In the genomic region with DNA sequence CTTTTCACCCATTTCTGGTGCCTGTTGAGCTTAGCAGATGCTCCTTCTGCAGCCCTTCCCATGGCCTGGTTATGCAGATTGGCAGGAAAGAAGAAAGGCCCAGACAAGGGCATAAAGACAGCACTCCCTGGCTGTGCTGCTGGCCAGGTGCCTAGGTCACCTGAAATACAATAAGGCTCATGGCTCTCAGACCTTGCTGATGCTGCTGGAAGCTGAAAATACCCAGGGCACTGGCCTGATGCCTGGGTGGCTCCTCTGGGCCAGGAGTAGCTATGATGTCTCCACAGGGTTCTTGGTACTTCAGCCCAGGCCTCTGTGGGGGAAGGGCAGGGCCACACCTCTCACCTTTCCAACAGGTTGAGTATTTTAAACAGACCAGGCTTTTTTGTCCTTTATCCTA, we compare ENCODE assay signal across 19 mouse cellular contexts.
DNase-seq lines count a peak whose midpoint lies in the region; ATAC-seq and TF ChIP-seq lines count a peak whose summit lies in the region.
"Had no signal": no experiment of that assay in that cellular context is flagged by ENCODE, and none has a peak within 500 bp of the region (broad histone marks: within the 10 kb centered on the region; RNA-seq: fewer than 3 reads in every experiment).

No protein-coding gene starts in this region.

- no peak for ATAC-seq in heart, embryonic 12.5 days (ENCODE audit: insufficient number of reproducible peaks, low FRiP score)
- no peak for ATAC-seq in limb, embryonic 12.5 days (ENCODE audit: insufficient number of reproducible peaks, insufficient read depth, low FRiP score, low TSS enrichment, low read depth)
- ATAC-seq: forebrain, embryonic 16.5 days; hindbrain, embryonic 16.5 days had no signal

- H3K79me2 ChIP-seq in heart, adult 2 months (replicated peaks; ENCODE audit: control insufficient read depth, insufficient read depth, low read length), result no peaks in the 10 kb centered on the region

- no peak for TF ChIP-seq EP300 in heart, adult 2 months (IDR thresholded peaks at IDR 0.05; ENCODE audit: insufficient read depth, low read depth, low read length)

- intact Hi-C loops in heart, adult 2 months (cut with DNase I), result loop anchor here (5.0 kb wide), 2 partner anchors 73 to 98 kb away; partner anchors contain the start of gene Herc1

- peak in 1 of 2 experiments; percentile 69 for DNase-seq in heart, adult 2 months
- peak; percentile 83 to 89 for DNase-seq in cerebellum, adult 18-20 months
- peak; percentile 76 for DNase-seq in cerebellum, postnatal 36 days
- DNase-seq in kidney, adult 2 months, result no peak
- no peak for DNase-seq in right cerebral cortex, postnatal 36 days (ENCODE audit: low spot score in 2 of 2)
- no peak for DNase-seq in kidney, adult 8-10 months
- DNase-seq: adrenal gland, adult 2 months; kidney, adult 18-20 months; lung, adult 2 months; thymus, postnatal 14 days had no signal

- TF ChIP-seq CTCF in heart, adult 2 months (IDR thresholded peaks at IDR 0.05), result no peak
- no peak for TF ChIP-seq CTCF in kidney, adult 2 months (conservative IDR thresholded peaks at IDR 0.05; ENCODE audit: insufficient read depth, insufficient read length, low read depth, low read length)

- no peak for TF ChIP-seq POLR2A in heart, adult 2 months (IDR thresholded peaks at IDR 0.05; ENCODE audit: insufficient read depth, low read depth, low read length)
- no peak for TF ChIP-seq POLR2A in kidney, adult 2 months (IDR thresholded peaks at IDR 0.05; ENCODE audit: low read depth, low read length)

- H3K4me3 ChIP-seq in heart, adult 2 months, result no peak overlapping the region
- H3K4me3 ChIP-seq in heart, embryonic 12.5 days, result no peak overlapping the region
- H3K4me3 ChIP-seq in limb, embryonic 12.5 days (replicated peaks), result no peak overlapping the region
- no peak overlapping the region for H3K4me3 ChIP-seq in kidney, adult 2 months (ENCODE audit: insufficient read depth, low read depth, low read length)
- H3K4me3 ChIP-seq: erythroblast, embryonic 14.5 days; neural tube, embryonic 12.5 days had no signal

- no peaks in the 10 kb centered on the region for H3K27me3 ChIP-seq in heart, adult 2 months (ENCODE audit: control insufficient read depth, insufficient read depth, low read length)
- H3K27me3 ChIP-seq in heart, embryonic 12.5 days (replicated peaks), result no peaks in the 10 kb centered on the region
- no peaks in the 10 kb centered on the region for H3K27me3 ChIP-seq in limb, embryonic 12.5 days
- no peaks in the 10 kb centered on the region for H3K27me3 ChIP-seq in kidney, adult 2 months (replicated peaks; ENCODE audit: control insufficient read depth, insufficient read depth, low read length)
- H3K27me3 ChIP-seq: neural tube, embryonic 12.5 days had no signal

- peaks cover 3% of the 10 kb centered on the region; the same call in 1 of the 2 replicates for H3K36me3 ChIP-seq in heart, adult 2 months (ENCODE audit: control insufficient read depth, insufficient read depth, low read length)
- H3K36me3 ChIP-seq in heart, embryonic 12.5 days, result no peaks in the 10 kb centered on the region
- H3K36me3 ChIP-seq in limb, embryonic 12.5 days, result no peaks in the 10 kb centered on the region
- H3K36me3 ChIP-seq in kidney, adult 2 months (ENCODE audit: control insufficient read depth, insufficient read depth, low read length), result no peaks in the 10 kb centered on the region
- H3K36me3 ChIP-seq: neural tube, embryonic 12.5 days had no signal

- 0 out of 2 replicates have a peak, but pooled peaks cover 2% of the 10 kb centered on the region for H3K9me3 ChIP-seq in heart, embryonic 12.5 days (replicated peaks)
- no peaks in the 10 kb centered on the region for H3K9me3 ChIP-seq in limb, embryonic 12.5 days
- H3K9me3 ChIP-seq: neural tube, embryonic 12.5 days had no signal

- H3K4me2 ChIP-seq in heart, embryonic 12.5 days, result no peak overlapping the region
- H3K4me2 ChIP-seq in limb, embryonic 12.5 days, result no peak overlapping the region
- H3K4me2 ChIP-seq: midbrain, embryonic 11.5 days; neural tube, embryonic 12.5 days had no signal

- peaks cover 22% of the 10 kb centered on the region for H3K4me1 ChIP-seq in heart, adult 2 months (ENCODE audit: control insufficient read depth, insufficient read depth, low read length)
- peaks cover 27% of the 10 kb centered on the region for H3K4me1 ChIP-seq in heart, embryonic 12.5 days (replicated peaks)
- H3K4me1 ChIP-seq in limb, embryonic 12.5 days (replicated peaks), result peaks cover 26% of the 10 kb centered on the region
- H3K4me1 ChIP-seq in kidney, adult 2 months (ENCODE audit: control insufficient read depth, insufficient read depth, low read length), result peaks cover 4% of the 10 kb centered on the region; the same call in 1 of the 2 replicates

- no peak overlapping the region for H3K9ac ChIP-seq in heart, adult 2 months (ENCODE audit: low read depth, low read length)
- no peak overlapping the region for H3K9ac ChIP-seq in heart, embryonic 12.5 days
- H3K9ac ChIP-seq in limb, embryonic 12.5 days (replicated peaks), result no peak overlapping the region
- H3K9ac ChIP-seq: neural tube, embryonic 12.5 days had no signal

- H3K27ac ChIP-seq in heart, adult 2 months, result peak overlapping the region; percentile 16; the same call in 1 of the 2 replicates
- H3K27ac ChIP-seq in heart, embryonic 12.5 days (ENCODE audit: poor library complexity, severe bottlenecking), result no peak overlapping the region
- H3K27ac ChIP-seq in limb, embryonic 12.5 days, result peak overlapping the region; percentile 9; the same call in 1 of the 2 replicates
- no peak overlapping the region for H3K27ac ChIP-seq in kidney, adult 2 months (ENCODE audit: insufficient read depth, low read depth, low read length)
- H3K27ac ChIP-seq: macrophage; neural tube, embryonic 12.5 days; stomach, postnatal 0 days had no signal

Comparison
In these comparisons a context has a peak if more than half of its experiments do, and no peak if none do; other contexts are left out.
1. H3K27ac ChIP-seq: peak in heart, adult 2 months (single experiment) and limb, embryonic 12.5 days (single experiment); none in heart, embryonic 12.5 days (single experiment) and kidney, adult 2 months (single experiment).
2. DNase-seq: peak in cerebellum, adult 18-20 months (2 of 2) and cerebellum, postnatal 36 days (2 of 2); none in kidney, adult 2 months (single experiment), right cerebral cortex, postnatal 36 days (0 of 2) and kidney, adult 8-10 months (0 of 2).